Mouse (Mus musculus): ENCODE measurements at regions not wholly inside any gene's neighbourhood (a gene's known extent, or its start where the extent isn't known, plus 50 kb on each side); places are given as distances from the start of the nearest gene placed in this dataset.

- no peak overlapping the region for H3K27ac ChIP-seq
- no peak for DNase-seq (ENCODE audit: low spot score)
- no peak overlapping the region for H3K9ac ChIP-seq
- no peaks in the 10 kb centered on the region for H3K4me1 ChIP-seq (replicated peaks; ENCODE audit: control insufficient read depth, insufficient read depth, low read length)
- H3K36me3 ChIP-seq (replicated peaks; ENCODE audit: control insufficient read depth, insufficient read depth), result no peaks in the 10 kb centered on the region
- H3K9me3 ChIP-seq (ENCODE audit: control insufficient read depth, low read length), result no peaks in the 10 kb centered on the region
- WGBS, result 87% methylated on average over 17 of the region's 17 CpGs
- H3K4me2 ChIP-seq (replicated peaks), result no peak overlapping the region
- no peak for ATAC-seq (ENCODE audit: low FRiP score)
- no peaks in the 10 kb centered on the region for H3K27me3 ChIP-seq (ENCODE audit: control insufficient read depth, insufficient read depth, low read length)
- no peak overlapping the region for H3K4me3 ChIP-seq (replicated peaks; ENCODE audit: low read length)
These were observed 609.8 kb upstream of the Vrk2 start for GRCm38 (mm10) chr11:27203330-27204214.

GRCm38 (mm10) chr11:27184035-27184434 is 590.2 kb upstream of the Vrk2 start:
- H3K4me2 ChIP-seq (replicated peaks), result no peak overlapping the region
- DNase-seq (ENCODE audit: low spot score) (no peak), ATAC-seq (ENCODE audit: low FRiP score) (no peak)
- no peaks in the 10 kb centered on the region for H3K9me3 ChIP-seq (ENCODE audit: control insufficient read depth, low read length)
- no peaks in the 10 kb centered on the region for H3K4me1 ChIP-seq (replicated peaks; ENCODE audit: control insufficient read depth, insufficient read depth, low read length)
- H3K9ac ChIP-seq, result no peak overlapping the region
- no peak overlapping the region for H3K4me3 ChIP-seq (replicated peaks; ENCODE audit: low read length)
- 79% methylated on average over 2 of the region's 2 CpGs for WGBS
- H3K36me3 ChIP-seq (replicated peaks; ENCODE audit: control insufficient read depth, insufficient read depth), result no peaks in the 10 kb centered on the region
- no peaks in the 10 kb centered on the region for H3K27me3 ChIP-seq (ENCODE audit: control insufficient read depth, insufficient read depth, low read length)
- no peak overlapping the region for H3K27ac ChIP-seq

- no peaks in the 10 kb centered on the region for H3K27me3 ChIP-seq (ENCODE audit: control insufficient read depth, insufficient read depth, low read length)
- ATAC-seq (ENCODE audit: low FRiP score), result no peak
These were observed 589.6 kb upstream of the Vrk2 start for GRCm38 (mm10) chr11:27183422-27183821.

GRCm38 (mm10) chr11:27160411-27160810 is 566.6 kb upstream of the Vrk2 start:
- DNase-seq (ENCODE audit: low spot score), result no peak
- Histone ChIP-seq H3K4me3 (replicated peaks; ENCODE audit: low read length) (no peak overlapping the region), H3K9ac (no peak overlapping the region), H3K27me3 (ENCODE audit: control insufficient read depth, insufficient read depth, low read length) (no peaks in the 10 kb centered on the region), H3K27ac (no peak overlapping the region), H3K9me3 (ENCODE audit: control insufficient read depth, low read length) (no peaks in the 10 kb centered on the region), H3K4me2 (replicated peaks) (no peak overlapping the region), H3K4me1 (replicated peaks; ENCODE audit: control insufficient read depth, insufficient read depth, low read length) (no peaks in the 10 kb centered on the region), H3K36me3 (replicated peaks; ENCODE audit: control insufficient read depth, insufficient read depth) (no peaks in the 10 kb centered on the region)
- no peak for ATAC-seq (ENCODE audit: low FRiP score)

More at GRCm38 (mm10) chr11:27183422-27183821, 589.6 kb upstream of the Vrk2 start:
- no peak for DNase-seq (ENCODE audit: low spot score)
- Histone ChIP-seq H3K4me1 (replicated peaks; ENCODE audit: control insufficient read depth, insufficient read depth, low read length) (no peaks in the 10 kb centered on the region), H3K9ac (no peak overlapping the region), H3K4me3 (replicated peaks; ENCODE audit: low read length) (no peak overlapping the region), H3K9me3 (ENCODE audit: control insufficient read depth, low read length) (no peaks in the 10 kb centered on the region), H3K27ac (no peak overlapping the region), H3K4me2 (replicated peaks) (no peak overlapping the region), H3K36me3 (replicated peaks; ENCODE audit: control insufficient read depth, insufficient read depth) (no peaks in the 10 kb centered on the region)
